Mouse (Mus musculus): ENCODE measurements around the gene Dennd2c.

DNA sequence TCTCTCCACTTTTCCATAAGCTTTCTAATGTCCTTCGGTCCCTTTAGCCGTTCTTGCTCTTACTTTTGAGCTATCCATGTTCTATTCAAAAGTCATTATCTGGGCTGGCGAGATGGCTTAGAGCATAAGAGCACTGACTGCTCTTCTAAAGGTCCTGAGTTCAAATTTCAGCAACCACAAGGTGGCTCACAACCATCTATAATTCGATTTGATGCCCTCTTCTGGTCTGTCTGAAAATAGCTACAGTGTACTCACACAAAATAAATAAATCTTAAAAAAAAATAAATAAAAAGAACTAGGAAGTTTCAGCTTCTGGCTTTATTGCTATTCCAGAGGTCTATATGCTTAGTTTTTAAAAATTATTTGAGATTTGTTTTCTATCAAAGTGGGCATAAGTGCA, 45.4 kb downstream of the Dennd2c start:
- TF ChIP-seq CTCF (IDR thresholded peaks at IDR 0.05; ENCODE audit: extremely low read depth, insufficient read length, insufficient replicate concordance, low read depth, low read length) (no peak), POLR2A (IDR thresholded peaks at IDR 0.05; ENCODE audit: low read depth, low read length) (no peak)

Data from small intestine, adult 2 months (tissue).